Mouse (Mus musculus): ENCODE measurements around the gene Entpd7. TPM values are rescaled to one million over a fixed set of nuclear protein-coding genes. Genes with fewer than 3 reads are reported as not detected.

Entpd7 gene
- total RNA-seq (2021) = 1 to 10 TPM; 3.9 to 7.5 TPM
- long read RNA-seq, experiment 1, full-length matches to known transcripts = 2 of 3 reads
- long read RNA-seq, experiment 1, partial matches to known transcripts = 0 of 3 reads
- long read RNA-seq, experiment 1, other reads (novel, unspliced or antisense) = 1 of 3 reads
- long read RNA-seq, experiment 2, full-length matches to known transcripts = 1 of 1 reads
- long read RNA-seq, experiment 2, partial matches to known transcripts = 0 of 1 reads
- long read RNA-seq, experiment 2, other reads (novel, unspliced or antisense) = 0 of 1 reads

DNA sequence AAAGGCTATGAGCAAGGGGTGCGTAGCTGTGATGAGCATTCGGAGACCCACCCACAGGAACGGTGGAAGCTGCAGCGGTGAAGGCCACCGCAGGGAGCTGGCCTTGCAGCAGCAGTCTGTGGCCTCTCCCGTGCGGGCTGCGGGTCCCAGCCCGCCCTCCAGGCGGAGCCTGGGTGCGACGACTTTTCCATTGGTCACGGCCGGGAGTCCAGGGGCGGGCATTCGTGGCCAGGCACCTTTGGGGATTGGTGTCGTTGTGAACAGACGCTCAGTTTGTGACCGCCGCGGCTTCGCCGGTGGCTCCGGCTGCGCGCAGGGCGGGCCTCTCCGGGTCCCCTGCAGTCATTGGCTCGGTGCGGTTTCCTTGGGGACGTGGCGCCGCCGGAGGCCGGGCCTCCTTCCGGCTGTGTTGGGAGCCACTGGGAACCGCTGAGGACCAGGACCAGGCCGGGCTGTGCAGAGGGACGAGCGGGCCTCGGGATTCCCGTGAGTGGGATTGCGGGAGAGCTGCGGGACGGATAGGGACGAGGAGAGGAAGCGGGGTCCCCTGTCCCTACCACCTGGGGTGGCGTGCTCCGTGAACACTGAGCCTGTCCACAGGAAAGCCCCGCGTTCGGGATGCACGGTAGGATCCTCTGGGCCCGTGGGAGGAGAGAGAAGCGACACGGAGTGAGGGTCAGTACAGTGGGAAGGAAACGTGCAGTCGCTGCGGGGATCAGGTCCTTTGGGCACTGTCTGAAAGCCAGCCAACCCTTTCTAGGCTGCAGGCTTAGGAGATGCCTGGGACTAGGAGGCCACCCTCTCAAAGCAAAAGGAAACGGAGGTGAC is at the start of gene Entpd7:
Entpd7 (plus strand) TSS at position 254 of the 828 bp plus-strand sequence.
- DNase-seq = peak; percentile 91

DNA sequence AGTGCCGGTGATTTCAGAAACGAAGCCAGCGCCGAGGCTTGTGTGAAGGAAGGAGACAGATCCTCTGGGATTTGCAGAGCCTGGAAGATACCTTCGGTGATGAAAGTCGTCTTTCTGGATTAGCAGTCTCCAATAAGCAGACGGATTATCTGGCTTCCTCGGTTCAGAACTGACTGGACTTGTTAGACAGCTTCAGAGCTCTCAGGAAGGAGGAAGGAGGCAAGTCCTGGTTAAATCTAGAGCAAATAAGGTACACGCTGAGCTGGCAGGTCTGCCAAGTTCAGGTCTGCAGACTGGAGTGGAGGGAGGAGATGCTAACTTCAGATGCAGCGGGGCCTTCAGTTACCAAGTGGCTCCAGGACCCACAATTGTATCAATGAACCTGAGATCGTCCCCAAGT is 47.6 kb upstream of the Entpd7 start:
- no peak for DNase-seq

GRCm38 (mm10) chr19:43642843-43643242 is 46.6 kb upstream of the Entpd7 start:
- no peak for DNase-seq

DNA sequence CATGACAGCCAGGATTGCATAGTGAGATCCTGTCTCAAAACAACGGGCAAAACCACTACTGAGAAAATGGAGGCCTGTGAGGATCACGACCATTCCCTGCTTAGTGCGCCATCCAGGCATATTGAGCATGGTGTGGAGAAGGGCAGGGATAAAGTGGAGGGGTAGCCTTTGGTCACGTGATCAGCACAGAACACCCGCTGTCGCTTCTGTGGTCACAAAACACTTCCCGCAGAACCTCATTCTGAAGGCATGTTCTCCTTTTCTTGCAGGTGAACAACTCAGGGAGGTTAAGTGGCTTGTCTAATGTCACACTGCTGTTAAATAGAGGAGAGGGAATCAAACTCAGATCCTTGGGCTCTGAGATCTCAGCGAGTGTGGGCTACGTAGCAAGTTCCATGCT is 44.0 kb upstream of the Entpd7 start:
- DNase-seq = no peak

GRCm38 (mm10) chr19:43646852-43647251 is 42.6 kb upstream of the Entpd7 start:
- DNase-seq = no peak

GRCm38 (mm10) chr19:43647261-43647660 is 42.2 kb upstream of the Entpd7 start:
- no peak for DNase-seq

DNA sequence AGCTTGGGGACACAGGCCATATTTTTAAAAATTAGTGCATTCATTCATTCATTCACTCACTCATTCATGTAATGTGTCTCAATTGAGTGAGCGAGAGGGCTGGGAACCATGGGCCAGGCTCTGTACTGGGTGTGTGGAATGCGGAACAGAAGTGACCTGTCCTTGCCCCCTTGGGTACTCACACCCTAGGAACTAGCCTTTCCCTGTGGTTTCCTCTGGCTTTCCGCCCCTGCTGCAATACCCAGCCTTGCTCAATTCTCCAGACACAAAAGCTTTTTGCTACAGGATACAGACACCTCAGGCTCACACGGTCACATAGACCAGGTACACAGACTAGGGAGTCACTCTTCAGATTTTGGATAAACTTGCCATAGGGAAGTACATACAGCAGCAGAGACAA is 41.1 kb upstream of the Entpd7 start:
- no peak for DNase-seq

DNA sequence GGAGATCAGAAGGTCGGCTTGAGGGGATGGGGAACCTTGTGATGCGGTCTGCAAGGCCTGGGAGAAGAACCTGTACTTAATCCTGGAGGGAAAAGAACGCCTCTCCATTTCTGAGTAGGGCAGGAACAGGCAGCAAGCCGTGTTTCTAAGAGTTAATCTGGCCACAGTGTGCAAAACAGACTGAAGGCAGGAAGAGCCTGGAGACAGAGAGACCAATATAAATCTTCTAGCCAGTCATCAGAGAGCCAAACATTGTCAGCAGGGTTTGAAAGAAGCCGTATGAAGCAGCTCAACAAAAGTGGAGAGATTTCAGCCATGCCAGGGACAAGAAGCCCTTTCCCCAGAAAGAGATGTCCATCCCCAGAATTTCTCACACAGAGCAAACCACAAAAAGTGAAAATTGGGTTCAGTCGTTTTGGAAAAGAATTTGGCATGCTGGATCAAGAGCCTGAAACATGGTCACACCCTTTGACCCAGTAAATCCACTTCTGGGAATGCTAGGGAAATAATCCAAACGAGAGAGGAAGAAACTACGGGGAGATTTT is 38.2 kb upstream of the Entpd7 start:
- no peak for DNase-seq

- DNase-seq = peak; percentile 77
Measured at GRCm38 (mm10) chr19:43655735-43656492, 33.6 kb upstream of the Entpd7 start.

GRCm38 (mm10) chr19:43659632-43660031 is 29.8 kb upstream of the Entpd7 start:
- DNase-seq = no peak

GRCm38 (mm10) chr19:43660774-43661173 is 28.7 kb upstream of the Entpd7 start:
- DNase-seq = no peak

DNA sequence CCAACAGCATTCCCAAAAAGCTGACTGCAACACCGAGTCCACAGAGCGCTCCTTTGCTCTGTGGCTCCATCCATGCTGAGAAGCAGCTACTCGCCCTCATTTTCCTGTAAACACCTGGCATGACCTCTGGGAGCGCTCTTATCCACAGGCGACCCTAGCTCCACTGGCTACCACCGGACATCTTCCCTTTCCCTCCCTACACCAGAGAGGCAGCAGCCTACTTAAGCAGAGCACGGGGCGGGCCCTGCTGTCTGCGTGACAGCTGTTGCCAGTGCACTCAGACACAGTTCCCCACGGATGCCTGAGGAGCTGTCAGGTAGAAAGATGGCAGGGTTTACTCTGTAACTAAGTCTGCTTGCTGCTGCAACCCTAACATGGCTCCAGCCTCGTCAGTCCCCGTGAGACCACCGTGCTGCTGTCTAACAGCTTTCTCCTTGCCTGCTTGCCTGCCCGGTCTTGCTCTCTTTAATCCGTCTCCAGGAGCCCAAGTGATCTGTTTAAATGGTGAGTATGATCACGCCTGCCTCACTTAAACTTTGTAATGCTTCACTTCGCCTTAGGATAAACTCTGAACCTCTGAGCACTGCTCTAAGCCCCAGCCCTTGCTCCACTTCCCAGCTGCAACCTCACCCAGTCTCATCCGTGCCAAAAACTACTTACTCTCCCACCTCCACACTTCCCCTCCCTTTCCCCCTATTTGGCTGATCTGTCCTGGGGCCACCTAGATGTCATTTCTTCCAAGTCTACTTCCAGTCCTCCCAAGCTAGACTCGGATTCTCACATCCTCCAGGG is 27.1 kb upstream of the Entpd7 start:
- DNase-seq = peak; percentile 27

- no peak for DNase-seq
Measured at GRCm38 (mm10) chr19:43663471-43663870, 26.0 kb upstream of the Entpd7 start.

GRCm38 (mm10) chr19:43665441-43666048 is 23.9 kb upstream of the Entpd7 start:
- no peak for DNase-seq

GRCm38 (mm10) chr19:43666661-43667429 is 22.6 kb upstream of the Entpd7 start:
- peak; percentile 26 for DNase-seq

GRCm38 (mm10) chr19:43667430-43667809 is 22.1 kb upstream of the Entpd7 start:
- DNase-seq = no peak

- no peak for DNase-seq
Measured at GRCm38 (mm10) chr19:43669136-43669759, 20.2 kb upstream of the Entpd7 start.

- no peak for DNase-seq
Measured at GRCm38 (mm10) chr19:43671054-43671453, 18.4 kb upstream of the Entpd7 start.

DNA sequence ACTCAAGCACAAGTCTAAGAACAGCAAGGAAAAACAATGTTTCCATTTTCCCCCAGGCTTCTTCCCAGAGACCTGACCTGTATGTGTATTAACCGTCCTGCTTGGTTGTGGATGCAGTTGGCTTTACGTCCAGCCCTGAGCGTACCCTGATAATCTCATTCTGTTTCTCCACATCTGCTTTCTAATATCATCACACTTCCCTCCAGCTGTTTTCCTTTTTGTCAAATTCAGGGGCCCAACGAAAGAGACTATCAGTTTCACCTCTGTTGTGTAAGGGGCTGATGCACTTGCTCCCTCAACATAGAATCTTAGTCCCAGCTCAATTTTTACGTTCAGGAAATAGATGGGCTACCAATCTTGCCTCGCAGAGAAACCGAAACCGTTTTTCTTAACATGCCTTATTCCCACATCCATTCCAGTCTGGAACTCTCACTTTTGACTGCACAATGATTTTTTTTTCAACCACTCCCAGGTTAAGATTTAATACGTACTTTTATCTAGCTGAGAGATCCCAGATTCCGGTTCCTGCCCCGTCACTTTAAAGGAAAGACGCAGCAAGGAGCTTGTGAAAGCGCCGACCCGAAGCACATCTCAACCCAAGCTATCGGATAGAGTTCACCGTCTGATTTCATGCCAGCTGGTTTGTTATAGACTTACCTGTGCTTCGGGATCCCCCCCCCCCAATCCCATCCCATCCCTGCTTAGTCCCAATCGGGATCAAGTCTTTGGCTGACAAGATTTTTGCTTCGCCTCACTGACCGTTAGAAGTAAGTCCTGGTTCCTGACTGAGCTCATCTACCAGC is 15.8 kb upstream of the Entpd7 start:
- DNase-seq = no peak
